Mouse (Mus musculus) forebrain, embryonic 13.5 days (tissue): Measurements from ENCODE around the gene Hcn4. TPM values are rescaled to one million over a fixed set of nuclear protein-coding genes. Genes with fewer than 3 reads are reported as not detected.

ENCODE experiments used
- ATAC-seq: fragments of 200-750 bp; cut with Nextera tagmentation; 2 replicates; pipeline ENCODE4 v1.8.0; 2017
- H3K27ac ChIP-seq: fragments of 300-500 bp; sonication (generic); 2 replicates; pipeline ENCODE4 v1.5.1; 2015; ENCODE audit warnings: inconsistent platforms, mild to moderate bottlenecking, moderate library complexity
- H3K27me3 ChIP-seq: fragments of 300-500 bp; sonication (generic); 2 replicates; pipeline ENCODE4 v1.6.1; 2015; ENCODE audit warnings: mild to moderate bottlenecking, inconsistent platforms
- H3K36me3 ChIP-seq: fragments of 300-500 bp; sonication (generic); 2 replicates; pipeline ENCODE4 v1.6.1; 2015; ENCODE audit warnings: mild to moderate bottlenecking, inconsistent platforms; ENCODE audit not compliant: poor library complexity, severe bottlenecking
- H3K4me1 ChIP-seq: fragments of 300-500 bp; sonication (generic); 2 replicates; pipeline ENCODE4 v1.6.1; 2015; ENCODE audit warnings: inconsistent platforms
- H3K4me2 ChIP-seq: fragments of 300-500 bp; sonication (generic); 2 replicates; pipeline ENCODE4 v1.6.1; 2015; ENCODE audit warnings: inconsistent platforms, mild to moderate bottlenecking, moderate library complexity
- H3K4me3 ChIP-seq: fragments of 300-500 bp; sonication (generic); 2 replicates; pipeline ENCODE4 v1.5.1; 2015; ENCODE audit warnings: mild to moderate bottlenecking, inconsistent platforms
- H3K9ac ChIP-seq: fragments of 300-500 bp; sonication (generic); 2 replicates; pipeline ENCODE4 v1.6.1; 2015; ENCODE audit warnings: mild to moderate bottlenecking, inconsistent platforms
- H3K9me3 ChIP-seq: fragments of 300-500 bp; sonication (generic); replicated peaks from 2 replicates; pipeline ENCODE4 v1.6.1; 2016; ENCODE audit warnings: inconsistent platforms
- WGBS: fragments of 180-500 bp; shearing (Covaris S2); methylation state at CpG from one replicate; pipeline ENCODE4 v1.1.7; 2015; 5-methylcytosine and 5-hydroxymethylcytosine counted together
- polyA plus RNA-seq: library from polyadenylated mRNA; unstranded; fragments of >200 nt; fragmentation: Nextera tagmentation; extraction: Ambion mirVana; gene quantifications from 2 replicates; pipeline ENCODE4 v1.2.1, GENCODE M21; 2015

Gene Hcn4
- polyA plus RNA-seq, 1 experiment from 2014 or later: 1.4 TPM

- H3K36me3 ChIP-seq: no peaks in the 10 kb centered on the region
- 70% methylated on average over 3 of the region's 3 CpGs for WGBS
- H3K4me3 ChIP-seq: no peak overlapping the region
- no peak overlapping the region for H3K27ac ChIP-seq
- ATAC-seq: no peak
- peaks cover 32% of the 10 kb centered on the region for H3K27me3 ChIP-seq
- no peaks in the 10 kb centered on the region for H3K9me3 ChIP-seq
- no peak overlapping the region for H3K9ac ChIP-seq
- peaks cover 10% of the 10 kb centered on the region for H3K4me1 ChIP-seq
- H3K4me2 ChIP-seq: no peak overlapping the region
Observed at GRCm38 (mm10) chr9:58817676-58818075, 5.5 kb upstream of the Hcn4 start.

GRCm38 (mm10) chr9:58822431-58823091 is 651 bp upstream of the Hcn4 start:
- H3K9ac ChIP-seq: peak overlapping the region; percentile 87
- peak overlapping the region; percentile 80 for H3K4me3 ChIP-seq
- H3K4me1 ChIP-seq: peaks cover 30% of the 10 kb centered on the region
- peak overlapping the region; percentile 92 for H3K27ac ChIP-seq
- H3K4me2 ChIP-seq: peak overlapping the region; percentile 96
- ATAC-seq: peak; percentile 91
- WGBS: under 1% methylated on average over 61 of the region's 62 CpGs
- no peaks in the 10 kb centered on the region for H3K36me3 ChIP-seq
- no peaks in the 10 kb centered on the region for H3K9me3 ChIP-seq
- H3K27me3 ChIP-seq: peaks cover 47% of the 10 kb centered on the region

- 0 out of 2 replicates have a peak, but pooled peaks have one; percentile 1 for ATAC-seq
- WGBS: under 1% methylated on average over 35 of the region's 35 CpGs
- H3K9me3 ChIP-seq: no peaks in the 10 kb centered on the region
- peak overlapping the region; percentile 80 for H3K4me3 ChIP-seq
- peak overlapping the region; percentile 96 for H3K4me2 ChIP-seq
- peaks cover 43% of the 10 kb centered on the region for H3K27me3 ChIP-seq
- H3K9ac ChIP-seq: peak overlapping the region; percentile 87
- 0 out of 2 replicates have a peak overlapping the region, but pooled peaks have one; percentile 92 for H3K27ac ChIP-seq
- peaks cover 43% of the 10 kb centered on the region for H3K4me1 ChIP-seq
- no peaks in the 10 kb centered on the region for H3K36me3 ChIP-seq
Observed at GRCm38 (mm10) chr9:58823918-58824215, 655 bp downstream of the Hcn4 start.

GRCm38 (mm10) chr9:58829627-58830026 is 6.4 kb downstream of the Hcn4 start:
- no peaks in the 10 kb centered on the region for H3K9me3 ChIP-seq
- no peak overlapping the region for H3K4me2 ChIP-seq
- no peak for ATAC-seq
- WGBS: 44% methylated on average over 4 of the region's 4 CpGs
- H3K9ac ChIP-seq: no peak overlapping the region
- H3K27ac ChIP-seq: no peak overlapping the region
- no peak overlapping the region for H3K4me3 ChIP-seq
- H3K36me3 ChIP-seq: no peaks in the 10 kb centered on the region
- H3K27me3 ChIP-seq: peaks cover 8% of the 10 kb centered on the region
- peaks cover 24% of the 10 kb centered on the region for H3K4me1 ChIP-seq

- Histone ChIP-seq H3K36me3 (no peaks in the 10 kb centered on the region), H3K4me1 (peaks cover 22% of the 10 kb centered on the region), H3K9ac (no peak overlapping the region), H3K4me2 (no peak overlapping the region), H3K27me3 (no peaks in the 10 kb centered on the region), H3K4me3 (no peak overlapping the region), H3K27ac (no peak overlapping the region), H3K9me3 (no peaks in the 10 kb centered on the region)
- no peak for ATAC-seq
- WGBS: 84% methylated on average over 3 of the region's 3 CpGs
Observed at GRCm38 (mm10) chr9:58832939-58833338, 9.7 kb downstream of the Hcn4 start.

- ATAC-seq: no peak
- 52% methylated on average over 5 of the region's 5 CpGs for WGBS
- no peaks in the 10 kb centered on the region for H3K36me3 ChIP-seq
- H3K27me3 ChIP-seq: no peaks in the 10 kb centered on the region
- no peak overlapping the region for H3K4me2 ChIP-seq
- no peak overlapping the region for H3K4me3 ChIP-seq
- no peak overlapping the region for H3K27ac ChIP-seq
- H3K9ac ChIP-seq: no peak overlapping the region
- H3K9me3 ChIP-seq: no peaks in the 10 kb centered on the region
- 0 out of 2 replicates have a peak, but pooled peaks cover 11% of the 10 kb centered on the region for H3K4me1 ChIP-seq
Observed at GRCm38 (mm10) chr9:58837174-58837573, 14.0 kb downstream of the Hcn4 start.

GRCm38 (mm10) chr9:58838504-58838903 is 15.3 kb downstream of the Hcn4 start:
- Histone ChIP-seq H3K4me1 (0 out of 2 replicates have a peak, but pooled peaks cover 11% of the 10 kb centered on the region), H3K27me3 (no peaks in the 10 kb centered on the region), H3K9me3 (no peaks in the 10 kb centered on the region), H3K4me2 (no peak overlapping the region), H3K36me3 (no peaks in the 10 kb centered on the region), H3K9ac (no peak overlapping the region), H3K4me3 (no peak overlapping the region), H3K27ac (no peak overlapping the region)
- ATAC-seq: no peak
- 72% methylated on average over 5 of the region's 5 CpGs for WGBS

- 35% methylated on average over 6 of the region's 6 CpGs for WGBS
Observed at GRCm38 (mm10) chr9:58841655-58842054, 18.4 kb downstream of the Hcn4 start.

GRCm38 (mm10) chr9:58844597-58844996 is 21.4 kb downstream of the Hcn4 start:
- Histone ChIP-seq H3K27me3 (no peaks in the 10 kb centered on the region), H3K4me1 (peaks cover 10% of the 10 kb centered on the region), H3K9ac (no peak overlapping the region), H3K36me3 (0 out of 2 replicates have a peak, but pooled peaks cover 5% of the 10 kb centered on the region), H3K9me3 (no peaks in the 10 kb centered on the region), H3K4me2 (no peak overlapping the region), H3K4me3 (no peak overlapping the region), H3K27ac (no peak overlapping the region)
- 83% methylated on average over 3 of the region's 3 CpGs for WGBS
- no peak for ATAC-seq

More at GRCm38 (mm10) chr9:58841655-58842054, 18.4 kb downstream of the Hcn4 start:
- no peak overlapping the region for H3K4me3 ChIP-seq
- no peak for ATAC-seq
- H3K9me3 ChIP-seq: no peaks in the 10 kb centered on the region
- no peaks in the 10 kb centered on the region for H3K27me3 ChIP-seq
- 0 out of 2 replicates have a peak, but pooled peaks cover 5% of the 10 kb centered on the region for H3K36me3 ChIP-seq
- H3K4me2 ChIP-seq: no peak overlapping the region
- H3K27ac ChIP-seq: no peak overlapping the region
- H3K4me1 ChIP-seq: 0 out of 2 replicates have a peak, but pooled peaks cover 8% of the 10 kb centered on the region
- no peak overlapping the region for H3K9ac ChIP-seq

GRCm38 (mm10) chr9:58847008-58847407 is 23.8 kb downstream of the Hcn4 start:
- no peak overlapping the region for H3K4me2 ChIP-seq
- no peaks in the 10 kb centered on the region for H3K27me3 ChIP-seq
- no peak overlapping the region for H3K27ac ChIP-seq
- H3K9ac ChIP-seq: no peak overlapping the region
- 78% methylated on average over 3 of the region's 3 CpGs for WGBS
- no peak overlapping the region for H3K4me3 ChIP-seq
- no peak for ATAC-seq
- peaks cover 28% of the 10 kb centered on the region for H3K4me1 ChIP-seq
- no peaks in the 10 kb centered on the region for H3K9me3 ChIP-seq
- H3K36me3 ChIP-seq: 0 out of 2 replicates have a peak, but pooled peaks cover 5% of the 10 kb centered on the region

- H3K4me3 ChIP-seq: no peak overlapping the region
- 0 out of 2 replicates have a peak, but pooled peaks cover 5% of the 10 kb centered on the region for H3K36me3 ChIP-seq
- peaks cover 28% of the 10 kb centered on the region for H3K4me1 ChIP-seq
- no peaks in the 10 kb centered on the region for H3K27me3 ChIP-seq
- ATAC-seq: no peak
- no peaks in the 10 kb centered on the region for H3K9me3 ChIP-seq
- H3K9ac ChIP-seq: no peak overlapping the region
- 75% methylated on average over 7 of the region's 7 CpGs for WGBS
- no peak overlapping the region for H3K4me2 ChIP-seq
- H3K27ac ChIP-seq: no peak overlapping the region
Observed at GRCm38 (mm10) chr9:58847676-58848075, 24.5 kb downstream of the Hcn4 start.

- Histone ChIP-seq H3K27me3 (no peaks in the 10 kb centered on the region), H3K4me2 (no peak overlapping the region), H3K4me1 (peaks cover 28% of the 10 kb centered on the region), H3K36me3 (0 out of 2 replicates have a peak, but pooled peaks cover 5% of the 10 kb centered on the region), H3K27ac (peak overlapping the region; percentile 66), H3K4me3 (no peak overlapping the region), H3K9ac (no peak overlapping the region), H3K9me3 (no peaks in the 10 kb centered on the region)
- WGBS: 31% methylated on average over 13 of the region's 13 CpGs
- peak; percentile 38; the same call in 1 of the 2 replicates for ATAC-seq
Observed at GRCm38 (mm10) chr9:58849576-58850315, 26.5 kb downstream of the Hcn4 start.
